Mouse (Mus musculus) liver, adult 2 months (tissue): ENCODE measurements around the gene Meioc.

Experiments used
- CTCF ChIP-seq: fragments of 200-500 bp; IDR thresholded peaks from 2 replicates; pipeline ENCODE4 v1.5.1; 2011; ENCODE audit warnings: low read depth, low read length, control low read depth
- POLR2A ChIP-seq: fragments of 200-500 bp; IDR thresholded peaks from 2 replicates; pipeline ENCODE4 v1.6.1; 2011; ENCODE audit warnings: low read length, control low read depth; ENCODE audit not compliant: insufficient read depth; ENCODE audit errors: extremely low read depth

GRCm38 (mm10) chr11:102631203-102631602 lies 32.3 kb upstream of the Meioc start:
- no peak for TF ChIP-seq POLR2A
- TF ChIP-seq CTCF: no peak
